Mouse (Mus musculus) intestine, embryonic 16.5 days (tissue): ENCODE results near the gene Med13. TPM values are rescaled to one million over a fixed set of nuclear protein-coding genes. Genes with fewer than 3 reads are reported as not detected.
"Not testable (repeated sequence)": the region's sequence is repeated elsewhere in the genome, so short reads cannot be mapped to it uniquely, and the experiment has no call there.

Experiments used
- ATAC-seq: fragments of 200-750 bp; cut with Nextera tagmentation; 2 replicates; pipeline ENCODE4 v1.8.0; 2017; ENCODE audit warnings: moderate TSS enrichment, moderate library complexity
- H3K27ac ChIP-seq: fragments of 300-500 bp; sonication (generic); 2 replicates; pipeline ENCODE4 v1.5.1; 2014; ENCODE audit warnings: mild to moderate bottlenecking, low read length
- H3K27me3 ChIP-seq: fragments of 300-500 bp; sonication (generic); replicated peaks from 2 replicates; pipeline ENCODE4 v1.6.1; 2014; ENCODE audit warnings: low read length, control low read depth, mixed read lengths; ENCODE audit not compliant: control insufficient read depth, insufficient read depth
- H3K36me3 ChIP-seq: fragments of 300-500 bp; sonication (generic); 2 replicates; pipeline ENCODE4 v1.6.1; 2014; ENCODE audit warnings: low read length, control low read depth; ENCODE audit not compliant: control insufficient read depth, insufficient read depth
- H3K4me1 ChIP-seq: fragments of 300-500 bp; sonication (generic); 2 replicates; pipeline ENCODE4 v1.6.1; 2014; ENCODE audit warnings: low read length, control low read depth, mixed read lengths; ENCODE audit not compliant: control insufficient read depth, insufficient read depth
- H3K4me2 ChIP-seq: fragments of 300-500 bp; sonication (generic); 2 replicates; pipeline ENCODE4 v1.6.1; 2014; ENCODE audit warnings: low read depth, low read length, control low read depth
- H3K4me3 ChIP-seq: fragments of 300-500 bp; sonication (generic); 2 replicates; pipeline ENCODE4 v1.5.1; 2014; ENCODE audit warnings: mild to moderate bottlenecking, low read length
- H3K9ac ChIP-seq: fragments of 300-500 bp; sonication (generic); 2 replicates; pipeline ENCODE4 v1.6.1; 2014; ENCODE audit warnings: low read depth, low read length
- H3K9me3 ChIP-seq: fragments of 300-500 bp; sonication (generic); 2 replicates; pipeline ENCODE4 v1.6.1; 2016; ENCODE audit warnings: low read length, control low read depth; ENCODE audit not compliant: control insufficient read depth
- WGBS: fragments of 180-500 bp; shearing (Covaris S2); extraction: QIAGEN DNeasy Blood & Tissue Kit; methylation state at CpG from one replicate; pipeline ENCODE4 v1.1.7; 2014; 5-methylcytosine and 5-hydroxymethylcytosine counted together
- polyA plus RNA-seq: library from polyadenylated mRNA; unstranded; fragments of >200 nt; fragmentation: Nextera tagmentation; extraction: Ambion mirVana; gene quantifications from 2 replicates; pipeline ENCODE4 v1.2.1, GENCODE M21; 2015

The Med13 gene
- polyA plus RNA-seq, 1 experiment from 2014 or later: 5.8 TPM

- Histone ChIP-seq H3K4me2 (no peak overlapping the region), H3K4me3 (no peak overlapping the region), H3K27me3 (no peaks in the 10 kb centered on the region), H3K36me3 (no peaks in the 10 kb centered on the region), H3K4me1 (peaks cover 7% of the 10 kb centered on the region), H3K9me3 (no peaks in the 10 kb centered on the region), H3K27ac (peak overlapping the region; percentile 56), H3K9ac (no peak overlapping the region)
- ATAC-seq: peak; percentile 72; the same call in 1 of the 2 replicates
- 47% methylated on average over 5 of the region's 5 CpGs for WGBS
Measured at GRCm38 (mm10) chr11:86347387-86348122, 9.8 kb downstream of the Med13 start.

- Histone ChIP-seq H3K27ac (no peak overlapping the region), H3K9me3 (no peaks in the 10 kb centered on the region), H3K4me2 (no peak overlapping the region), H3K9ac (no peak overlapping the region), H3K4me3 (no peak overlapping the region), H3K36me3 (no peaks in the 10 kb centered on the region), H3K27me3 (no peaks in the 10 kb centered on the region), H3K4me1 (peaks cover 4% of the 10 kb centered on the region)
- WGBS: 52% methylated on average over 3 of the region's 3 CpGs
- peak; percentile 71 for ATAC-seq
Measured at GRCm38 (mm10) chr11:86346525-86346924, 10.9 kb downstream of the Med13 start.

GRCm38 (mm10) chr11:86344940-86345339 lies 12.5 kb downstream of the Med13 start:
- H3K9ac ChIP-seq, ATAC-seq, H3K27me3 ChIP-seq, H3K9me3 ChIP-seq, H3K4me3 ChIP-seq, H3K4me2 ChIP-seq, H3K36me3 ChIP-seq, H3K27ac ChIP-seq, H3K4me1 ChIP-seq: not testable (repeated sequence)
- WGBS: 90% methylated on average over 1 of the region's 1 CpGs

GRCm38 (mm10) chr11:86324251-86324650 lies 33.2 kb downstream of the Med13 start:
- H3K4me2 ChIP-seq: no peak overlapping the region
- 0 out of 2 replicates have a peak, but pooled peaks cover 2% of the 10 kb centered on the region for H3K36me3 ChIP-seq
- H3K4me3 ChIP-seq: no peak overlapping the region
- no peak overlapping the region for H3K27ac ChIP-seq
- no peak overlapping the region for H3K9ac ChIP-seq
- H3K27me3 ChIP-seq: no peaks in the 10 kb centered on the region
- H3K4me1 ChIP-seq: no peaks in the 10 kb centered on the region
- 67% methylated on average over 5 of the region's 5 CpGs for WGBS
- no peaks in the 10 kb centered on the region for H3K9me3 ChIP-seq
- 0 out of 2 replicates have a peak, but pooled peaks have one; percentile 18 for ATAC-seq

- 88% methylated on average over 3 of the region's 3 CpGs for WGBS
Measured at GRCm38 (mm10) chr11:86314992-86315391, 42.4 kb downstream of the Med13 start.

GRCm38 (mm10) chr11:86310280-86310679 lies 47.1 kb downstream of the Med13 start:
- no peaks in the 10 kb centered on the region for H3K27me3 ChIP-seq
- H3K36me3 ChIP-seq: no peaks in the 10 kb centered on the region; the same call in 1 of the 2 replicates
- ATAC-seq: no peak

More at GRCm38 (mm10) chr11:86314992-86315391, 42.4 kb downstream of the Med13 start:
- H3K27me3 ChIP-seq, H3K27ac ChIP-seq, H3K4me2 ChIP-seq, ATAC-seq, H3K9ac ChIP-seq, H3K9me3 ChIP-seq, H3K36me3 ChIP-seq, H3K4me1 ChIP-seq, H3K4me3 ChIP-seq: not testable (repeated sequence)

GRCm38 (mm10) chr11:86292201-86292600 lies 65.2 kb downstream of the Med13 start:
- H3K4me2 ChIP-seq, ATAC-seq, H3K9me3 ChIP-seq, H3K27me3 ChIP-seq, H3K27ac ChIP-seq, H3K4me1 ChIP-seq, H3K4me3 ChIP-seq, H3K9ac ChIP-seq, H3K36me3 ChIP-seq: not testable (repeated sequence)
- 93% methylated on average over 10 of the region's 10 CpGs for WGBS

More at GRCm38 (mm10) chr11:86310280-86310679, 47.1 kb downstream of the Med13 start:
- Histone ChIP-seq H3K4me3 (no peak overlapping the region), H3K27ac (no peak overlapping the region), H3K4me2 (no peak overlapping the region), H3K9ac (no peak overlapping the region), H3K9me3 (no peaks in the 10 kb centered on the region), H3K4me1 (no peaks in the 10 kb centered on the region)
- 76% methylated on average over 6 of the region's 6 CpGs for WGBS

GRCm38 (mm10) chr11:86291714-86292113 lies 65.7 kb downstream of the Med13 start:
- Histone ChIP-seq H3K27ac (no peak overlapping the region), H3K36me3 (peaks cover 5% of the 10 kb centered on the region; the same call in 1 of the 2 replicates), H3K4me1 (no peaks in the 10 kb centered on the region), H3K27me3 (no peaks in the 10 kb centered on the region), H3K4me3 (no peak overlapping the region), H3K4me2 (no peak overlapping the region), H3K9me3 (no peaks in the 10 kb centered on the region), H3K9ac (no peak overlapping the region)
- no peak for ATAC-seq
- 90% methylated on average over 6 of the region's 6 CpGs for WGBS

GRCm38 (mm10) chr11:86285729-86286128 lies 71.7 kb downstream of the Med13 start:
- Histone ChIP-seq H3K9me3 (no peaks in the 10 kb centered on the region), H3K4me3 (no peak overlapping the region), H3K4me1 (no peaks in the 10 kb centered on the region), H3K4me2 (no peak overlapping the region), H3K27ac (no peak overlapping the region), H3K36me3 (peaks cover 10% of the 10 kb centered on the region; the same call in 1 of the 2 replicates), H3K27me3 (no peaks in the 10 kb centered on the region), H3K9ac (no peak overlapping the region)
- peak; percentile 44; the same call in 1 of the 2 replicates for ATAC-seq
- WGBS: 79% methylated on average over 8 of the region's 8 CpGs
